Mouse (Mus musculus) embryonic facial prominence, embryonic 15.5 days (tissue): ENCODE results near the gene Btbd2. TPM values are rescaled to one million over a fixed set of nuclear protein-coding genes. Genes with fewer than 3 reads are reported as not detected.

Source experiments
- ATAC-seq: fragments of 200-750 bp; cut with Nextera tagmentation; 2 replicates; pipeline ENCODE4 v1.8.0; 2017; ENCODE audit warnings: low read depth, moderate TSS enrichment; ENCODE audit not compliant: insufficient number of reproducible peaks, low FRiP score, low TSS enrichment
- H3K27ac ChIP-seq: fragments of 300-500 bp; sonication (generic); replicated peaks from 2 replicates; pipeline ENCODE4 v1.5.1; 2015; ENCODE audit warnings: mild to moderate bottlenecking, inconsistent platforms
- H3K27me3 ChIP-seq: fragments of 300-500 bp; sonication (generic); 2 replicates; pipeline ENCODE4 v1.6.1; 2015; ENCODE audit warnings: inconsistent platforms
- H3K36me3 ChIP-seq: fragments of 300-500 bp; sonication (generic); 2 replicates; pipeline ENCODE4 v1.6.1; 2015; ENCODE audit warnings: mild to moderate bottlenecking, inconsistent platforms
- H3K4me1 ChIP-seq: fragments of 300-500 bp; sonication (generic); 2 replicates; pipeline ENCODE4 v1.6.1; 2015; ENCODE audit warnings: inconsistent platforms
- H3K4me2 ChIP-seq: fragments of 300-500 bp; sonication (generic); replicated peaks from 2 replicates; pipeline ENCODE4 v1.6.1; 2015; ENCODE audit warnings: mild to moderate bottlenecking, inconsistent platforms
- H3K4me3 ChIP-seq: fragments of 300-500 bp; sonication (generic); replicated peaks from 2 replicates; pipeline ENCODE4 v1.5.1; 2015; ENCODE audit warnings: mild to moderate bottlenecking, inconsistent platforms
- H3K9ac ChIP-seq: fragments of 300-500 bp; sonication (generic); 2 replicates; pipeline ENCODE4 v1.6.1; 2015; ENCODE audit warnings: inconsistent platforms
- H3K9me3 ChIP-seq: fragments of 300-500 bp; sonication (generic); replicated peaks from 2 replicates; pipeline ENCODE4 v1.6.1; 2016; ENCODE audit warnings: inconsistent platforms
- WGBS: fragments of 180-500 bp; shearing (Covaris S2); methylation state at CpG from one replicate; pipeline ENCODE4 v1.1.7; 2015; 5-methylcytosine and 5-hydroxymethylcytosine counted together
- polyA plus RNA-seq: library from polyadenylated mRNA; unstranded; fragments of >200 nt; fragmentation: Nextera tagmentation; extraction: Ambion mirVana; gene quantifications from 2 replicates; pipeline ENCODE4 v1.2.1, GENCODE M21; 2015

Gene Btbd2
- polyA plus RNA-seq, 1 experiment from 2014 or later = 82.2 TPM

GRCm38 (mm10) chr10:80697812-80698211 is 40.9 kb upstream of the Btbd2 start:
- no peak overlapping the region for H3K4me2 ChIP-seq
- no peak overlapping the region for H3K27ac ChIP-seq
- H3K9ac ChIP-seq = no peak overlapping the region
- H3K9me3 ChIP-seq = no peaks in the 10 kb centered on the region
- ATAC-seq = no peak
- no peaks in the 10 kb centered on the region for H3K27me3 ChIP-seq
- peaks cover 11% of the 10 kb centered on the region for H3K36me3 ChIP-seq
- H3K4me3 ChIP-seq = no peak overlapping the region
- peaks cover 48% of the 10 kb centered on the region for H3K4me1 ChIP-seq
- WGBS = 86% methylated on average over 9 of the region's 9 CpGs

- H3K9ac ChIP-seq = no peak overlapping the region
- H3K9me3 ChIP-seq = no peaks in the 10 kb centered on the region
Observed at GRCm38 (mm10) chr10:80697393-80697787, 40.5 kb upstream of the Btbd2 start.

GRCm38 (mm10) chr10:80696502-80697392 is 39.9 kb upstream of the Btbd2 start:
- Histone ChIP-seq H3K36me3 (peaks cover 11% of the 10 kb centered on the region), H3K9ac (no peak overlapping the region), H3K9me3 (no peaks in the 10 kb centered on the region), H3K27me3 (no peaks in the 10 kb centered on the region), H3K27ac (peak overlapping the region; percentile 59), H3K4me3 (no peak overlapping the region), H3K4me2 (no peak overlapping the region), H3K4me1 (peaks cover 44% of the 10 kb centered on the region)
- no peak for ATAC-seq
- 60% methylated on average over 11 of the region's 12 CpGs for WGBS

More at GRCm38 (mm10) chr10:80697393-80697787, 40.5 kb upstream of the Btbd2 start:
- H3K36me3 ChIP-seq = peaks cover 11% of the 10 kb centered on the region
- H3K27me3 ChIP-seq = no peaks in the 10 kb centered on the region
- peaks cover 44% of the 10 kb centered on the region for H3K4me1 ChIP-seq
- no peak overlapping the region for H3K4me3 ChIP-seq
- H3K4me2 ChIP-seq = no peak overlapping the region
- WGBS = 87% methylated on average over 8 of the region's 8 CpGs
- ATAC-seq = no peak
- no peak overlapping the region for H3K27ac ChIP-seq

- Histone ChIP-seq H3K9me3 (no peaks in the 10 kb centered on the region), H3K4me2 (no peak overlapping the region), H3K9ac (no peak overlapping the region), H3K4me3 (no peak overlapping the region), H3K27me3 (no peaks in the 10 kb centered on the region), H3K36me3 (peaks cover 17% of the 10 kb centered on the region), H3K4me1 (peaks cover 38% of the 10 kb centered on the region), H3K27ac (peak overlapping the region; percentile 59)
- WGBS = 54% methylated on average over 10 of the region's 10 CpGs
- ATAC-seq = no peak
Observed at GRCm38 (mm10) chr10:80695801-80696501, 39.1 kb upstream of the Btbd2 start.

- peaks cover 25% of the 10 kb centered on the region for H3K36me3 ChIP-seq
- H3K4me2 ChIP-seq = no peak overlapping the region
- no peak overlapping the region for H3K9ac ChIP-seq
- ATAC-seq = no peak
- no peaks in the 10 kb centered on the region for H3K9me3 ChIP-seq
- peaks cover 30% of the 10 kb centered on the region for H3K4me1 ChIP-seq
- 81% methylated on average over 2 of the region's 2 CpGs for WGBS
- H3K4me3 ChIP-seq = no peak overlapping the region
- H3K27me3 ChIP-seq = no peaks in the 10 kb centered on the region
- H3K27ac ChIP-seq = no peak overlapping the region
Observed at GRCm38 (mm10) chr10:80695186-80695585, 38.3 kb upstream of the Btbd2 start.

GRCm38 (mm10) chr10:80694159-80694938 is 37.5 kb upstream of the Btbd2 start:
- Histone ChIP-seq H3K4me3 (no peak overlapping the region), H3K36me3 (peaks cover 33% of the 10 kb centered on the region), H3K4me2 (no peak overlapping the region), H3K27me3 (no peaks in the 10 kb centered on the region), H3K9me3 (no peaks in the 10 kb centered on the region), H3K4me1 (peaks cover 25% of the 10 kb centered on the region), H3K27ac (0 out of 2 replicates have a peak overlapping the region, but pooled peaks have one; percentile 18), H3K9ac (no peak overlapping the region)
- WGBS = 86% methylated on average over 13 of the region's 13 CpGs
- ATAC-seq = no peak

GRCm38 (mm10) chr10:80693401-80694045 is 36.7 kb upstream of the Btbd2 start:
- Histone ChIP-seq H3K9ac (no peak overlapping the region), H3K4me1 (peaks cover 25% of the 10 kb centered on the region), H3K27ac (no peak overlapping the region), H3K4me3 (no peak overlapping the region), H3K9me3 (no peaks in the 10 kb centered on the region), H3K4me2 (no peak overlapping the region), H3K27me3 (no peaks in the 10 kb centered on the region), H3K36me3 (peaks cover 39% of the 10 kb centered on the region)
- 92% methylated on average over 12 of the region's 12 CpGs for WGBS
- no peak for ATAC-seq

- peaks cover 19% of the 10 kb centered on the region for H3K4me1 ChIP-seq
- WGBS = 78% methylated on average over 14 of the region's 14 CpGs
- no peak overlapping the region for H3K9ac ChIP-seq
- no peaks in the 10 kb centered on the region for H3K9me3 ChIP-seq
- H3K27me3 ChIP-seq = no peaks in the 10 kb centered on the region
- H3K27ac ChIP-seq = no peak overlapping the region
- no peak for ATAC-seq
- H3K36me3 ChIP-seq = peaks cover 41% of the 10 kb centered on the region
- H3K4me2 ChIP-seq = no peak overlapping the region
- no peak overlapping the region for H3K4me3 ChIP-seq
Observed at GRCm38 (mm10) chr10:80692249-80693165, 35.6 kb upstream of the Btbd2 start.

- WGBS = 26% methylated on average over 5 of the region's 5 CpGs
- 0 out of 2 replicates have a peak, but pooled peaks have one; percentile 66 for ATAC-seq
- no peaks in the 10 kb centered on the region for H3K4me1 ChIP-seq
- H3K36me3 ChIP-seq = peaks cover 64% of the 10 kb centered on the region
- H3K9me3 ChIP-seq = no peaks in the 10 kb centered on the region
- H3K4me2 ChIP-seq = no peak overlapping the region
- no peak overlapping the region for H3K9ac ChIP-seq
- H3K27ac ChIP-seq = no peak overlapping the region
- no peaks in the 10 kb centered on the region for H3K27me3 ChIP-seq
- H3K4me3 ChIP-seq = no peak overlapping the region
Observed at GRCm38 (mm10) chr10:80687850-80688249, 31.0 kb upstream of the Btbd2 start.

- Histone ChIP-seq H3K27ac (no peak overlapping the region), H3K27me3 (no peaks in the 10 kb centered on the region), H3K4me1 (no peaks in the 10 kb centered on the region), H3K9ac (no peak overlapping the region), H3K4me3 (no peak overlapping the region), H3K36me3 (peaks cover 64% of the 10 kb centered on the region), H3K4me2 (no peak overlapping the region), H3K9me3 (no peaks in the 10 kb centered on the region)
- WGBS = 88% methylated on average over 3 of the region's 3 CpGs
- ATAC-seq = no peak
Observed at GRCm38 (mm10) chr10:80686617-80687016, 29.7 kb upstream of the Btbd2 start.
